Mouse (Mus musculus): ENCODE results near the gene Brca2. TPM values are rescaled to one million over a fixed set of nuclear protein-coding genes. Genes with fewer than 3 reads are reported as not detected.
A peak's percentile ranks its signal among the peaks of the same experiment; 100 is the strongest.

Gene Brca2
- total and polyA plus RNA-seq, 2 experiments from 2014 or later: 9.9 to 15.8 TPM

DNA sequence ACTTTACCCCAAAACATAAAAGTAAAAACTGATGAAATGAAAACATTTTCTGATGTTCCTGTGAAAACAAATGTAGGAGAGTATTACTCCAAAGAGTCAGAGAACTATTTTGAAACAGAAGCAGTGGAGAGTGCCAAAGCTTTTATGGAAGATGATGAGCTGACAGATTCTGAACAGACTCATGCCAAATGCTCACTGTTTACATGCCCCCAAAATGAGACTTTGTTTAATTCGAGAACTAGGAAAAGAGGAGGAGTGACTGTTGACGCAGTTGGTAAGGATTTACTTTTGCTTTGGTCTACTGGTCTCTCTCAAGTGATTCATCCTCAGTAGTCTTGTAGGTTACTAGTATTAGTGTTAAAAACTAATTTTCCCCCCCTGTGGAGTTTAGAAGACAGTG, 20.8 kb downstream of the Brca2 start:
- ATAC-seq (ENCODE audit: insufficient read depth, low read depth) (no peak), DNase-seq (ENCODE audit: low spot score) (no peak)
- Histone ChIP-seq H3K9ac (replicated peaks; ENCODE audit: low read depth, low read length) (no peak overlapping the region), H3K27ac (ENCODE audit: low read depth) (no peak overlapping the region), H3K4me3 (ENCODE audit: low read depth, low read length) (no peak overlapping the region), H3K36me3 (replicated peaks; ENCODE audit: control insufficient read depth, insufficient read depth, low read length) (peaks cover 16% of the 10 kb centered on the region), H3K4me1 (ENCODE audit: control insufficient read depth, insufficient read depth) (no peaks in the 10 kb centered on the region), H3K27me3 (ENCODE audit: control insufficient read depth, insufficient read depth, low read length) (no peaks in the 10 kb centered on the region), H3K9me3 (replicated peaks; ENCODE audit: control insufficient read depth, low read length) (no peaks in the 10 kb centered on the region), H3K4me2 (ENCODE audit: low read depth, low read length) (no peak overlapping the region)
- WGBS: 78% methylated on average over 2 of the region's 2 CpGs
- TF ChIP-seq EP300 (IDR thresholded peaks at IDR 0.05; ENCODE audit: low read depth): no peak
- TF ChIP-seq CTCF (IDR thresholded peaks at IDR 0.05; ENCODE audit: low read depth): no peak

DNA sequence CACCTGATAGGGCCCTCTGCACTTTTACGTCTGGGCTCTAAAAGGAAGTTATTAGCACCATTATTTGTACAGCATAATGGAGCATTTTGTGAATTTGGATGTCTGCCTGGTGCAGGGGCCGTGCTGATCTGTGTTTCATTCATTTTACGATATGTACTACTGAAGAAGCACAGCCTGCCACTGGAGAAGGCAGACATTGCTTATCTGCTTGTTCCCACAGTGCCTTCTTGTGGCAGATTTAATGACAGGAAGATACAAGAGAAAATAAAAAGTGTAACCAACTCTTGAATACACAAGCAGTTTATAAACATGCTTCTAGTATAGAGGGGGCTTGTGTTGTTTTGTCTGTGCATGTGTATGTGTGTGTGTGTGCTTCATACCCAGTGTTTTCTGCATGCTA, 29.2 kb downstream of the Brca2 start:
- H3K27ac ChIP-seq (ENCODE audit: low read depth): no peak overlapping the region
- peaks cover 50% of the 10 kb centered on the region for H3K36me3 ChIP-seq (replicated peaks; ENCODE audit: control insufficient read depth, insufficient read depth, low read length)
- DNase-seq (ENCODE audit: low spot score): no peak
- no peak for ATAC-seq (ENCODE audit: insufficient read depth, low read depth)
- TF ChIP-seq CTCF (IDR thresholded peaks at IDR 0.05; ENCODE audit: low read depth) (peak; percentile 10; the same call in 1 of the 2 replicates), EP300 (IDR thresholded peaks at IDR 0.05; ENCODE audit: low read depth) (no peak)
- no peaks in the 10 kb centered on the region for H3K27me3 ChIP-seq (ENCODE audit: control insufficient read depth, insufficient read depth, low read length)
- H3K9ac ChIP-seq (replicated peaks; ENCODE audit: low read depth, low read length): no peak overlapping the region
- H3K4me1 ChIP-seq (ENCODE audit: control insufficient read depth, insufficient read depth): no peaks in the 10 kb centered on the region
- WGBS: 71% methylated on average over 3 of the region's 3 CpGs
- H3K4me3 ChIP-seq (ENCODE audit: low read depth, low read length): no peak overlapping the region
- H3K4me2 ChIP-seq (ENCODE audit: low read depth, low read length): no peak overlapping the region
- H3K9me3 ChIP-seq (replicated peaks; ENCODE audit: control insufficient read depth, low read length): no peaks in the 10 kb centered on the region

DNA sequence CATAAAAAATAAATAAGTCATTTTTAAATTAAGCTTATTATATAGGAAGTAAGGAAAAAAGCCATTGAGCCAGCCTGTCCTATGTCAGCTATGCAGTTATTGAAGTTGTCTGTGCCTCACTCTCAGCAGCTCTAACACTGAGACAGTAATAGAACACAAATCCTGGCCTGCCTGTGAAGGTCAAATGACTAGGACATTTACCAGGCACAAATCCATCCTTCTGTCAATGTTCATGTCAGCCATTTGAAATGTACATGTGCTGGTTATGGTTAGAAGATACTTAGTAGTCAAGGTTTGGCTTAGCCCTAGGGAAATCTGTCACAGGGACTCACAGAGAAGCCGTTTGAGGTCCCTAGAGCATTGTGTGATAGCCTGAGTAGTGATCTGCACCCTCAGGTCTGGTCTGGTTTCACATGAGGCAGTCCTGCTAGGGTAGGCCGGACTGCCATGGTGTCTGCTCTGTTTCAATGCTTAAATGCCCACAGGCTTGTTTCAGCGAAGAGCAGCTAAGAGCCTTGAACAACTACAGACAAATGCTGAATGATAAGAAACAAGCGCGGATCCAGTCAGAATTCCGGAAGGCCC, 37.2 kb downstream of the Brca2 start:
- Histone ChIP-seq H3K27ac (ENCODE audit: low read depth) (peak overlapping the region; percentile 83), H3K9ac (replicated peaks; ENCODE audit: low read depth, low read length) (no peak overlapping the region), H3K9me3 (replicated peaks; ENCODE audit: control insufficient read depth, low read length) (no peaks in the 10 kb centered on the region), H3K4me2 (ENCODE audit: low read depth, low read length) (no peak overlapping the region), H3K36me3 (replicated peaks; ENCODE audit: control insufficient read depth, insufficient read depth, low read length) (peaks cover 42% of the 10 kb centered on the region), H3K27me3 (ENCODE audit: control insufficient read depth, insufficient read depth, low read length) (no peaks in the 10 kb centered on the region), H3K4me3 (ENCODE audit: low read depth, low read length) (no peak overlapping the region), H3K4me1 (ENCODE audit: control insufficient read depth, insufficient read depth) (no peaks in the 10 kb centered on the region)
- ATAC-seq (ENCODE audit: insufficient read depth, low read depth) (peak; percentile 87), DNase-seq (ENCODE audit: low spot score) (peak; percentile 78)
- TF ChIP-seq CTCF (IDR thresholded peaks at IDR 0.05; ENCODE audit: low read depth) (no peak), EP300 (IDR thresholded peaks at IDR 0.05; ENCODE audit: low read depth) (no peak)
- 40% methylated on average over 6 of the region's 6 CpGs for WGBS

DNA sequence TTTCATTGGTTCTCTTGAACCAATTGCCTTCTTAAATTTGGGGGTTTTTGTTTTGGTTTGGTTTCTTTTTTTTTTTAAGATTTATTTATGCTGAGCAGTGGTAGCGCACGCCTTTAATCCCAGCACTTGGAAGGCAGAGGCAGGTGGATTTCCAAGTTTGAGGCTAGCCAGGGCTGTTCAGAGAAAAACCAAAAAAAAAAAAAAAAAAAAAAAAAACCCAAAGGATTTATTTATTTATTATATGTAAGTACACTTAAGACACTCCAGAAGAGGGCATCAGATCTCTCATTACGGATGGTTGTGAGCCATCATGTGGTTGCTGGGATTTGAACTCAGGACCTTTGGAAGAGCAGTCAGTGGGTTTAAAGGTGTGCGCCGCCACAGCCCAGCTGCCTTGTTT, 38.4 kb downstream of the Brca2 start:
- DNase-seq (ENCODE audit: low spot score) (no peak), ATAC-seq (ENCODE audit: insufficient read depth, low read depth) (no peak)
- no peak overlapping the region for H3K4me3 ChIP-seq (ENCODE audit: low read depth, low read length)
- H3K27ac ChIP-seq (ENCODE audit: low read depth): no peak overlapping the region
- no peak overlapping the region for H3K4me2 ChIP-seq (ENCODE audit: low read depth, low read length)
- H3K4me1 ChIP-seq (ENCODE audit: control insufficient read depth, insufficient read depth): no peaks in the 10 kb centered on the region
- H3K9ac ChIP-seq (replicated peaks; ENCODE audit: low read depth, low read length): no peak overlapping the region
- H3K36me3 ChIP-seq (replicated peaks; ENCODE audit: control insufficient read depth, insufficient read depth, low read length): peaks cover 50% of the 10 kb centered on the region
- WGBS: 94% methylated on average over 5 of the region's 5 CpGs
- no peaks in the 10 kb centered on the region for H3K9me3 ChIP-seq (replicated peaks; ENCODE audit: control insufficient read depth, low read length)
- TF ChIP-seq EP300 (IDR thresholded peaks at IDR 0.05; ENCODE audit: low read depth): no peak
- no peak for TF ChIP-seq CTCF (IDR thresholded peaks at IDR 0.05; ENCODE audit: low read depth)
- no peaks in the 10 kb centered on the region for H3K27me3 ChIP-seq (ENCODE audit: control insufficient read depth, insufficient read depth, low read length)

DNA sequence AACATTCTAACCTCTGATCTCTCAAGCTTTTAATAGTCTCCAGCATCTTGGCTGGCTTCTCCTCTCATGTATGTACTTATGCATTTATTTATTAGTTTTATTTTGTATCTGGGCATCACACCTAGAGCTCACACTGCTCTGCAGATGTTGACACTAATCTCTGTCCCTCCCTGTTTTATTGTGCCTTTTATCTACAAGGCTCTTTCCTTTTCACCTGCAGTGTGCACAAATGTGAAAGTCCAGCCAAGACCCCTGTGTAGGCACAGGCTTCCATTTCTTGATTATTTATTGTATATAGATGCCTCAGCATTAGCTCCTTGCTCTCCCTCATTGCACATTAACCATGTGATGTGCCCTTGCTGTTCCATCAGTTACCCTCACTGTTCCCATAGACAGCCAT, 38.9 kb downstream of the Brca2 start:
- Histone ChIP-seq H3K27ac (ENCODE audit: low read depth) (no peak overlapping the region), H3K4me3 (ENCODE audit: low read depth, low read length) (no peak overlapping the region), H3K36me3 (replicated peaks; ENCODE audit: control insufficient read depth, insufficient read depth, low read length) (peaks cover 50% of the 10 kb centered on the region), H3K27me3 (ENCODE audit: control insufficient read depth, insufficient read depth, low read length) (no peaks in the 10 kb centered on the region), H3K9me3 (replicated peaks; ENCODE audit: control insufficient read depth, low read length) (no peaks in the 10 kb centered on the region), H3K4me2 (ENCODE audit: low read depth, low read length) (no peak overlapping the region), H3K9ac (replicated peaks; ENCODE audit: low read depth, low read length) (no peak overlapping the region), H3K4me1 (ENCODE audit: control insufficient read depth, insufficient read depth) (no peaks in the 10 kb centered on the region)
- ATAC-seq (ENCODE audit: insufficient read depth, low read depth): no peak
- DNase-seq (ENCODE audit: low spot score): no peak
- TF ChIP-seq EP300 (IDR thresholded peaks at IDR 0.05; ENCODE audit: low read depth): no peak
- TF ChIP-seq CTCF (IDR thresholded peaks at IDR 0.05; ENCODE audit: low read depth): no peak

DNA sequence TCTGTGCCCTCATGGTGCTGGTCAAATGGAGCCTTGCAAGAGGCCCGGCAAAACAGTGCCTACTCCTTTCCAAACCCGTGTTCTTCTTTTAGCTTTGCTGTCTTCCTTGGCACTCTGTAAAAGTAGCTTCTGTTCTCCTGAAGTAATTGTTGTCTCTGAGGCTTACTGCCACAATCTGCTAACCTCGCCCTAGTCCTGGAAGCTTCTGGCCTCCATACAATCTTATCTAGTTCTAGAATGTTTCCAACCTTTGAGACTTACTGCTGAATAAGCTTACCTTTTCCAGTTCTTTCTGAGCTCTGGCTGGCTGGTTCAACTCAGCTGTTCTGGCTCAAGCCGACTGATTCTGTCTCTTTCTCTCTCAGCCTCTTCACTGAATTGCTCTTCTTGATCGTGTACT, 39.4 kb downstream of the Brca2 start:
- no peak for ATAC-seq (ENCODE audit: insufficient read depth, low read depth)
- 78% methylated on average over 5 of the region's 5 CpGs for WGBS
- no peak overlapping the region for H3K9ac ChIP-seq (replicated peaks; ENCODE audit: low read depth, low read length)
- no peaks in the 10 kb centered on the region for H3K4me1 ChIP-seq (ENCODE audit: control insufficient read depth, insufficient read depth)
- no peaks in the 10 kb centered on the region for H3K27me3 ChIP-seq (ENCODE audit: control insufficient read depth, insufficient read depth, low read length)
- no peak overlapping the region for H3K4me3 ChIP-seq (ENCODE audit: low read depth, low read length)
- no peak overlapping the region for H3K27ac ChIP-seq (ENCODE audit: low read depth)
- DNase-seq (ENCODE audit: low spot score): no peak
- no peaks in the 10 kb centered on the region for H3K9me3 ChIP-seq (replicated peaks; ENCODE audit: control insufficient read depth, low read length)
- peaks cover 48% of the 10 kb centered on the region for H3K36me3 ChIP-seq (replicated peaks; ENCODE audit: control insufficient read depth, insufficient read depth, low read length)
- no peak overlapping the region for H3K4me2 ChIP-seq (ENCODE audit: low read depth, low read length)
- TF ChIP-seq EP300 (IDR thresholded peaks at IDR 0.05; ENCODE audit: low read depth) (no peak), CTCF (IDR thresholded peaks at IDR 0.05; ENCODE audit: low read depth) (no peak)

All from heart, postnatal 0 days (tissue).